Mouse (Mus musculus) neural tube, embryonic 12.5 days (tissue): ENCODE results near the gene Spin2c. TPM values are rescaled to one million over a fixed set of nuclear protein-coding genes. Genes with fewer than 3 reads are reported as not detected.

Experiments
- ATAC-seq: fragments of 200-750 bp; cut with Nextera tagmentation; 2 replicates; pipeline ENCODE4 v1.8.0; 2017; ENCODE audit warnings: low read depth, mild to moderate bottlenecking, moderate TSS enrichment, moderate library complexity; ENCODE audit not compliant: low FRiP score
- H3K27ac ChIP-seq: fragments of 300-500 bp; sonication (generic); 2 replicates; pipeline ENCODE4 v1.5.1; 2016
- H3K27me3 ChIP-seq: fragments of 300-500 bp; sonication (generic); replicated peaks from 2 replicates; pipeline ENCODE4 v1.6.1; 2016; ENCODE audit warnings: mild to moderate bottlenecking
- H3K36me3 ChIP-seq: fragments of 300-500 bp; sonication (generic); 2 replicates; pipeline ENCODE4 v1.6.1; 2016; ENCODE audit warnings: mild to moderate bottlenecking
- H3K4me1 ChIP-seq: fragments of 300-500 bp; sonication (generic); 2 replicates; pipeline ENCODE4 v1.6.1; 2016
- H3K4me2 ChIP-seq: fragments of 300-500 bp; sonication (generic); replicated peaks from 2 replicates; pipeline ENCODE4 v1.6.1; 2016; ENCODE audit warnings: mild to moderate bottlenecking
- H3K4me3 ChIP-seq: fragments of 300-500 bp; sonication (generic); 2 replicates; pipeline ENCODE4 v1.5.1; 2016
- H3K9ac ChIP-seq: fragments of 300-500 bp; sonication (generic); 2 replicates; pipeline ENCODE4 v1.6.1; 2016; ENCODE audit warnings: mild to moderate bottlenecking
- H3K9me3 ChIP-seq: fragments of 300-500 bp; sonication (generic); 2 replicates; pipeline ENCODE4 v1.6.1; 2016; ENCODE audit warnings: mild to moderate bottlenecking
- WGBS: fragments of 180-500 bp; shearing (Covaris S2); methylation state at CpG from one replicate; pipeline ENCODE4 v1.1.7; 2016; 5-methylcytosine and 5-hydroxymethylcytosine counted together
- polyA plus RNA-seq: library from polyadenylated mRNA; unstranded; fragments of >200 nt; fragmentation: Nextera tagmentation; extraction: Ambion mirVana; gene quantifications from 2 replicates; pipeline ENCODE4 v1.2.1, GENCODE M21; 2016

Gene Spin2c
- polyA plus RNA-seq: 14.3 and 14.7 TPM in 2 replicates

DNA sequence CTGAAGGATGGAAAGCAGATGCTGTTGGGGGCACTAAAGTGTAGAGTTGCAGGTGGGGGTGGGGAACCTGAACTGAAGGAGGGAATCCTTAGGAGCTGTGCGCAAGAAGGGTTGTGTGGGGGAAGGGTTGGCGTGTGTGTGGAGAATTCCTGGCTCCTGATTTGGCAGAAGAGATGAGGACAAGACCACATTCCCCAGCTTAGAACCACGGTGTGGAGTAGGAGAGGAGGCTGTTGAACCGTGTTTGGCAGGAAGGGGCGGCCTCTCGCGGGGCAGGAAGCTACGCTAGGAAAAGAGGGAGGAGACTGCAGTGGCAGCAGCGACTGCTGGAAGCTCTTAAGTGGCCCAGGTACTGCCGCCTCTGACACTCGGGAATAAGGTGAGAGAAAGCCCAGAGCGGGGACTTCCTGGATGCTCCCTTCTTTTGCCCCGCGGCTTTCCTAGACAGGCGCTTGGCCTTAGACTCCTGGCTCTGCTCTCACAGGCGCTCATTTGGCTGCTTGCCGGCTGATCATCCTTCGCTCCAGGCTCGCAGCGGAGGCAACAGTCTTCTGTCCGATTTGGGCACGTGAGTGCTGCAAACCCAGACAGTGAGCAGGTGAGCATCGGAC is at the start of gene Spin2c:
Gene Spin2c, plus strand, starts transcription at position 275 of the 611 bp plus-strand sequence.
- Histone ChIP-seq H3K27ac (no peak within 1 kb of the TSS), H3K9me3 (no peaks in the 10 kb centered on the region), H3K27me3 (no peaks in the 10 kb centered on the region), H3K4me2 (peak within 1 kb of the TSS; percentile 60), H3K36me3 (no peaks in the 10 kb centered on the region), H3K9ac (peak within 1 kb of the TSS; percentile 44; the same call in 1 of the 2 replicates), H3K4me1 (no peaks in the 10 kb centered on the region), H3K4me3 (peak within 1 kb of the TSS; percentile 45)
- WGBS: 14% methylated on average over 23 of the region's 23 CpGs
- ATAC-seq: peak; percentile 94

DNA sequence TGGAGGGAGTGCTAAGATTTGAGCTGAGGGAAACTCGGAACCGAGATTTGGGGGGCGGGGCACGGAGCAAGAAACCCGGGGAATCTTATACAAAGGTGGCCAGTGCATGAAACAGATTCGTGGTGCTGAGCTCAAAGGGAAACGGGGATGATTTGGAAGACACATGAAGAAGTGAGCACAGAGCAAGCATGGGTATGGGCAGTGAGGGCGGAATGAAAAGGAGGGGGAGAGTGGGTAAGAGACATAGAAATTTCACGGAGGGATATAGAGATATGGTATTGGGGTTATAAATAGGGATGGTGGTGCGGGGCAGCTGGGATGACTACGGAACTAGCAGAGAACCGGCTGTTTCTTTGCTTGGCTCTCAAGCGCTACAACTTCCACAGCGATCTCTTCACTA is 581 bp downstream of the Spin2c start:
- Histone ChIP-seq H3K36me3 (no peaks in the 10 kb centered on the region), H3K27ac (no peak overlapping the region), H3K4me1 (no peaks in the 10 kb centered on the region), H3K4me3 (peak overlapping the region; percentile 45), H3K4me2 (peak overlapping the region; percentile 60), H3K27me3 (no peaks in the 10 kb centered on the region), H3K9ac (peak overlapping the region; percentile 44; the same call in 1 of the 2 replicates), H3K9me3 (no peaks in the 10 kb centered on the region)
- WGBS: 25% methylated on average over 14 of the region's 14 CpGs
- ATAC-seq: peak; percentile 70

Other genes starting within 250 kb of the Spin2c start
- 3.0 and 3.7 TPM in 2 replicates for gene Kctd12b, start 135.8 kb upstream of the Spin2c start, polyA plus RNA-seq
- gene Nbdy, start 108.6 kb upstream of the Spin2c start, polyA plus RNA-seq: 74.8 and 83.5 TPM in 2 replicates
- not detected in 2 replicates for gene Samt1, start 180.4 kb downstream of the Spin2c start, polyA plus RNA-seq
- gene 4921511M17Rik, start 201.6 kb downstream of the Spin2c start, polyA plus RNA-seq: not detected in 2 replicates
- not detected in 2 replicates for gene Gm10057, start 222.8 kb downstream of the Spin2c start, polyA plus RNA-seq